Mouse (Mus musculus) brain, embryonic 14.5 days (tissue): ENCODE data around the gene Ankfy1. TPM values are rescaled to one million over a fixed set of nuclear protein-coding genes. Genes with fewer than 3 reads are reported as not detected.
A peak's percentile ranks its signal among the peaks of the same experiment; 100 is the strongest.
"Not testable (repeated sequence)": the region's sequence is repeated elsewhere in the genome, so short reads cannot be mapped to it uniquely, and the experiment has no call there.

Experiments used
- DNase-seq: peaks from one replicate; pipeline ENCODE4 v3.0.0-alpha.2; 2011; ENCODE audit warnings: low read depth
- CTCF ChIP-seq: fragments of 200-500 bp; IDR thresholded peaks from 2 replicates; pipeline ENCODE4 v1.5.1; 2012; ENCODE audit warnings: inconsistent platforms, mild to moderate bottlenecking, moderate library complexity, borderline replicate concordance; ENCODE audit not compliant: insufficient read depth, insufficient read length; ENCODE audit errors: extremely low read depth
- POLR2A ChIP-seq: fragments of 200-500 bp; IDR thresholded peaks from 2 replicates; pipeline ENCODE4 v1.6.1; 2012; ENCODE audit warnings: mild to moderate bottlenecking, inconsistent platforms, borderline replicate concordance; ENCODE audit not compliant: poor library complexity, insufficient read depth, insufficient read length, severe bottlenecking; ENCODE audit errors: extremely low read depth
- polyA plus RNA-seq: library from polyadenylated mRNA; depleted of rRNA; stranded (reverse); fragments of >200 nt; gene quantifications from 2 replicates; pipeline ENCODE4 v1.2.3, GENCODE M21; 2012

Ankfy1 gene
- polyA plus RNA-seq, 1 experiment, result 50.3 TPM

DNA sequence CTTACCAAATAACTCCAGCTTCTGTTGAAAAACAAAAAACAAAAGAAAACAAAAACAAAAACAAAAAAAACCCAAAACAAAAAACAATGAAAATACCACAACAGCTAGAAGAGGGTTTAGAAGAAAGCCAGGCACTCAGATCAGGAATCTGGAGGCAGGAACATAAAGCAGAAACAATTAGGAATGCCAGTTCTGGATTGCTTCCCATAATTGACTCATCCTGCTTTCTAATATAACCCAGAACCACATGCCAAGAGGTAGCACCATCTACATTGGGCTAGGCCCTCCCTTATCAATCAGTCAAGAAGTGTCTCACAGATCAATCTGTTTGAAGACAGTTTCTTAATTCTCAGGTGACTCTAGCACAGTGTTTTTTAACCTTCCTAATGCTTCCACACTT lies 9.1 kb upstream of the Ankfy1 start:
- TF ChIP-seq CTCF (no peak), POLR2A (no peak)
- no peak for DNase-seq

DNA sequence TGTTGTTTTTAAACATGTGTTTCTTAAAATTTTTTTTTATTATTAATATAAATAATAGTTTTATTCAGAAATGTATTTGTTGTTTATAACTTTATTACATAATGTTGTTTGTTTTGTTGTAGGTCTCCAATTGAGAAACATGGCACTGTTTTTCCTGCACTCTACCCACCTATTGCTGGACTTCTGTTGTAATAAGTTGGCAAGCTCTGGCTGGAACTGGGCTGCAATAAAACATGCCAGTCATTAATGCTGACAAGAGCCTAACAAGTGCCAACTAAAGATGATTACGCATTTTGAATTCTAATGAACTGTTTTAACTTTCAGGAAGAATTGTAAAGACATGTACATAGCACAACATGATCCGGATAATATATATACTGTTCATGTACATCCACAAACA lies 6.4 kb upstream of the Ankfy1 start:
- no peak for TF ChIP-seq CTCF
- TF ChIP-seq POLR2A, result no peak
- peak; percentile 2 for DNase-seq

DNA sequence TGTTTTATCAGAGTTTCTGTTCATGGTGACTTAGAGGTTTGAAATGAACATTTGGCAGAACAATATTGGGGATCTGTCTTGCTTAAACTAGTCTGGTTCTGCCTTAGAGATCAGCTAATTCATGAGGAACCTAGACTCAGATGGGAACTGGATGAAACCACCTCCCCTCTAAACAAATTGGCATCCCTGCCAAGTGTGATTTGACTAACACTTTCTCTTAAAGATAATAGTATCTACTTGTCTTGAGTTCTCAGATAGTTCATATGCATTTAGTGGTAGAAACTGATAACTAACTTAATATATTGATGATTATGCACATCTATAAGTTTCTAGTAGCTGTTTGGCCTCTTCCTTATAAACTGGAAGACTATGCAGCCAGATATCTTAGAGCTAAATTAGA lies 3.1 kb upstream of the Ankfy1 start:
- TF ChIP-seq CTCF, result no peak
- no peak for TF ChIP-seq POLR2A
- DNase-seq, result no peak

DNA sequence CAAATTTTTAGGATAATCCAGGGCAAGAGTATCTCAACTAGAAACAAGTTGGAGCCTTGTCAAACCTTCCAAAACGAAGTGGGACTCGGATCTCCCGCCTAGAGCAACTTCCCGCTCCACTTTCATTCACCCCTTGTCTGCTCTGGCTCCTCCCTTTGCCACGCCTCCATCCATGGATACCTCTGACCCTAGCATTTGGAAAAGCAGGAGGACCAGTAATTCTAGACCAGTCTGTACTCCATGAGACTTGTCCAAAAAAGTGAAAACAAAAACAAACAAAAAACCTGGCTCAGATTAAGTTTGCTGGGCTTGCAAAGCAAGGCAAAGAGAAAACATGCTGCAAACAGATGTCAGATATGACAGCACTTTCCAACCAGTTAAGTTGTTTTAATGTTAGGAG lies 1.6 kb upstream of the Ankfy1 start:
- no peak for DNase-seq
- TF ChIP-seq CTCF (no peak), POLR2A (no peak)

DNA sequence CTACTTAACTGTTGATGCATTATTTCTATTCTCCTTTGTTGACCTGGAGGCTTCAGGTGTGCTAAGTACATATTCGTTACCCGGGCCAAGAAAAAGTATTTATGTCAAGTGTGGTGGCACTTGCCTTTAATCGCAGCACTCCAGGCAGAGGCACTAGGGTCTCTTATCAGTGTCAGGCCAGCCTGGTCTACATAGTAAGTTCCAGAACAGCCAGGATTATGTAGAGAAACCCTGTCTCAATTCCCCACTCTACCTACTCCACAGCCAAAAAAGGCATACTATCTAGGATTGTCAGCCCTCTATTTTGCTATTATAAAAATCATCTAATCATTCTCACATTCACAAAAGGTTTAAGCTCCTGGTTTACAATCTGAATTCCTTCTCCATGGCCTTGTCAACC lies 691 bp upstream of the Ankfy1 start:
- TF ChIP-seq POLR2A (no peak), CTCF (no peak)
- DNase-seq, result no peak

DNA sequence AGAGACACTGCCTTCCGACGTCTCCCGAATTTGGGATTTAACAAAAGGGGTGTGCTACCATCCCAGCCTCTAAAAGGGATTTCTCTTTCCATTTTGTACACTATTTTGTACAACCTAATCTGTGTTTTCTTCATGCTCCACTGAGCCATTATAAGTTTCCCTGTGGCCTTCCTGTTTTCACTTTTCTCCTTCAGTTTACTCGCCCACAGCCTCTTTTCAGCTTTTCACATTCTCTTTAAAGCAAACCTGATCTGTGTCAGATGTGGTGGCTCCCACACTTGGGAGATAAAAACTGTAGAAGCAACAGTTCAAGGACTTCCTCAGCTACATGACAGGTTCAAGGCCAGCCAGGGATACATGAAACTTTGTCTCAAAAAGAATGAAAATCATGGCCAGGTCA lies 2.5 kb downstream of the Ankfy1 start:
- no peak for DNase-seq
- TF ChIP-seq CTCF, result no peak
- TF ChIP-seq POLR2A, result no peak

DNA sequence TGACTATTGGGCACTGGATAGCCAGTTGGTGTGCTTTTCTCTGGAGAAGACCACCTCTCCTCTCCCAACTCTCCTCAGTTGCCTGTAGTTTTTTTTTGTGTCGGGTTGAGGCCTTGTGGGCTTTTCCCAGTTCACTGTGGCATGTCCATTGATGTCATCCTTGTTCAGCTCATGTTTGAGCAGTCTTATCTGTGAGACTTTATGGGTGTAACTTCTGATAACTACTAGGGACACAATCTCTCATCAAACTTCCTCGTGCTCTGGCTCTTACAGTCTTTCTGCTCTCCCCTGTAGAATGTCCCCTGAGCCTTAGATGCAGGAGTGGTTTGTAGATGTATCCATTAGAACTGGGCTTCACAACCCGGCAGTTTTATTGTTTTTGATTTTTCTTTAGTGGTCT lies 5.2 kb downstream of the Ankfy1 start:
- no peak for TF ChIP-seq POLR2A
- no peak for TF ChIP-seq CTCF
- no peak for DNase-seq

DNA sequence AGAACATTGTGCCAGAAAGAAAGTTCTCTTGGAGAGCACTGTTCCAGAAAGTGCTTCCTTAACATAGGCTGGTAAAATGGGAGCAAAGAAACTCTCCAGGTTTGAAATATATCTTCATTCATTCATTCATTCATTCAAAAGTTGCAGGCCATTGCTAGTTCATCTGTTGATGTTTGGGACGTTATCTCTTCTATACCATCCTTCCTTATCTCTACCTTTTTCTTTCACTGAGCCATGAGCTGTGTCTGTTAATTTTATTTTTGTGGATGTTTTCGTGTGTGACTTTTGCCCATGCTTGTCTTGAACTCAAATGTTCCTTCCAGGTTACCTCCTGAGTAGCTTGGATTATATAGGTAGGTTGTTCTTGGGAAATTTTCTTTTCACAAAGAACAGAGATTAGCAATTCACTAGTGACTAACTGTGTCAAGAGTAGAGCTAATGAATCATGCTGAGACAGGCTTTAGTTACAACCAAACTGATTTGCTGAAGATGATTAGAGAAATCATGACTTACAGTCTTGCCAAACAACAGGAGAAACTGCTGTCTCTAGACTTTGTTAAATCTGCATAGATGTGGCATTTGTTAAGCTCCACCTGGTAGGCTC lies 6.7 kb downstream of the Ankfy1 start:
- TF ChIP-seq POLR2A (no peak), CTCF (no peak)
- DNase-seq, result no peak

DNA sequence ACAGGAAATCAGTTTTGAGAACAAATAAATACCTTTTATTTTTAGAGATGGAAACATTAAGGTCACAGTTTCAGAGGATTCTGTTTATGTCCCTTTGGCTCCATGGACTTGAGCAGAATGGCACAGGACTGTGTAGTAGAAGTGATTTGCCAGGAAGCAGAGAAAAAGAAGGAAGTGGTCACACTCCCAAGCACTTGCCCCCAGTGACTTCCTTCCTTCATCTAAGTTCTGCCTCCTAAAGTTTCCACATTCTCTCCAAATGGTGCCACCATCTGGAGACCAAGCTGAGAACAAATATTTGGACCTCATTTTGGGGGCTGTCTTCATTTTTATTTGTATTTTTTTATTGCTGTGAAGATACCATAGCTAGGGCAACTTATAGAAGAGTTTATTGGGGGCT lies 7.5 kb downstream of the Ankfy1 start:
- DNase-seq, result no peak
- TF ChIP-seq CTCF (no peak), POLR2A (no peak)

DNA sequence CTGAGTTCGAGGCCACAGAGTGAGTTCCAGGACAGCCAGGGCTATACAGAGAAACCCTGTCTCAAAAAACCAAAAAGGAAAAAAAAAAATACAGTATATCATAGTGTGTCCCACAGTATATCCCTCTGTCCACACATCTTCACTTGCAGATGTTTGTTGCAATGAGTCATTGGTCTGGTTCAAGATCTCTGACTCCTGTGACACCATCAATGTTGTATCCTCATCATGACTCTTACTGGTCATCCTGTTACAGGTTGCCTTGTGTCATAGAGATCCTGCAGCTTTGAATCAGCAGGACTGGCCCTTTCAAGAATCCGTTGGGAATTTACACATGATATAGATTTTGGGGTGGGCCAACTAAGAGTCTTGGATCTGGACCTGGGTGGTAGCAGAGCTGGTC lies 15.3 kb downstream of the Ankfy1 start:
- DNase-seq, result not testable (repeated sequence)

DNA sequence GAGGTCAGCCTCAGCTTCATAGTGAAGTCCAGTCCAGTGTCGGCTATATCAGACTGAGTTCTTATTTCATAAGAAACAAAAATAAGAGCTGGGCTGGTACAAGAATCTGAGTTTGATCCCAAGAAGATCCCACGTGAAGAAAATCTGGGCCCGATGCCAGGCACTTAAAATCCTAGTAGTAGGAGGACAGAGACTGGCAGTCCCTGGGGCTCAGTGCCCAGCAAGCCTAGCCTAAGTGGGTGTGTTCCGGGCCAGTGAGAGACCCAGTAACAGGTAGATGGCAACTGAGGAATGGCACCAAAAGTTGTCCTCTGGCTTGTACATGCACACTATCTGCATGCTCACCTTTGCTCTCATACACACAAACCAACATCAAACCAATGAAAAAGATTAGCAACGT lies 22.9 kb downstream of the Ankfy1 start:
- no peak for TF ChIP-seq CTCF
- no peak for TF ChIP-seq POLR2A
- DNase-seq, result no peak

DNA sequence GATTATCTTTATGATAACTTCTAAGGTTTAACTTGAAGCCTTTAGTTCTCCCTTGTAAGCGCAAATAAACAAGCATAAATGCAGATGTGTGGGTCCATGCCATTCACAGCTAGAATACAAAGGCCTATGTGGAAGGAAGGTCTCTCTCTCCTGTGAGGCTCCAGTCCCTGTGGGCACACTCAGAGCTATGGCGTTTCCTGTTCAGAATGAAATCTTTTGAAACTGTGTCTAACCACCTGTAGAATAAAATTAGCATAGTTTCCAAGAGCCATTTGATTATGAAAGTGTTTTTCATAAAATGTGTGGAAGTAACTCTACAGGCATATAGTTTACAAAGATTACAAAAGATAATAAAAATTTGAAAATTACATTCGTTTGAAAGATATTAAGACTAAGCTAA lies 28.4 kb downstream of the Ankfy1 start:
- TF ChIP-seq CTCF (no peak), POLR2A (no peak)
- no peak for DNase-seq

DNA sequence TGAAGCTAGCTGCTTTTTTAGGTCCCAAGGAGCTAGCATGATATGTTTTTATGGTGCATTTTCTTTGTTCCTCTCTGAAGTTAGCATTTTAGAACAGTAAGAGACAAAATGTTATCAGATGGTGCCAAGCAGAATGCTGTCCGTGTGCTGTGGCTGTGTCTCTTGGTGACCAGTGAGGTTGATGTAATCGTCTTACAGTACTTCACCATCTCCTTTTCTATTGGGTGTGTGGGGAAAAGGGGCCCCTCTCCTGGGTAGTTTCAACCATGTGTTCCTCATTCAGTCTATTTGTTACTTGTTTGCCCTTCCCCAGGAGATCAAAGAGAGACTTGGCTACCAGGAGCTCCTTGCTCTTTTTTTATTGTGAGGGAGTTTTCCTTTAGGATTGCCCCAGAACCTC lies 33.4 kb downstream of the Ankfy1 start:
- DNase-seq, result no peak
- TF ChIP-seq CTCF (no peak), POLR2A (no peak)
